Mouse (Mus musculus) kidney, postnatal 14 days (tissue): Measurements from ENCODE around the gene Spint3.

Experiments used
- DNase-seq: peaks from one replicate; pipeline ENCODE4 v3.0.0; 2022; ENCODE audit warnings: mixed read lengths

The Spint3 gene

GRCm38 (mm10) chr2:164549963-164550894, 23.0 kb downstream of the Spint3 start:
- no peak for DNase-seq

- no peak for DNase-seq
Measured at GRCm38 (mm10) chr2:164549338-164549737, 23.9 kb downstream of the Spint3 start.

DNA sequence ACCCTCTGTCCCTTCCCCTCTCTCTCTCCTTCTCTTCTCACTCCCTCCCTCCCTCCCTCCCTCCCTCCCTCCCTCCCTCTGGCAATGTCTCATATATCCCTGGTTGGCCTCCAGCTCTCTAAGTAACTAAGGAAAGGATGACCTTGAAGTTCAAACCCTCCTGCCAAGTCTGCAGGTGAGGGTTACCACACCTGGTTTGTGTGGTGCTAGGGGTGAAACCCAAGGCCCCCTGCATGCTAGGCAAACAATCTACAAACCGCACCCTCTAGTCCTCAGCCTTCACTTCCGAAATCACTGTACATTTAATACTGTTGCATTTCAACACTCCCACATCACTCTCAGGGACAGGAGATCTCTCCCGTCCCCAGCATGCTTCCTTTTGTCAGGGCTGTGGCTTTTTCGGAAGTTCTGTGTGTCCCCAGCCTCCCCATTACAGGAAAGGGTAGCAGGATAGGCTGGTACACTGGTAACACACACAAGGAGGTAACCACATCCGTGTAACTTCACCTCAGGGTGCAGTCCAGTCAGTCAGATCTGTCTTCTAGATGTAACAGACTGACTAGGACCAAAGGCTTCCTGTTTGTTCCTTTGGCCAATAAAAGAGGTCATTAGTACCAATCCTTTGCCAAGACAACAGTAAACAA, 28.7 kb downstream of the Spint3 start:
- DNase-seq: no peak

DNA sequence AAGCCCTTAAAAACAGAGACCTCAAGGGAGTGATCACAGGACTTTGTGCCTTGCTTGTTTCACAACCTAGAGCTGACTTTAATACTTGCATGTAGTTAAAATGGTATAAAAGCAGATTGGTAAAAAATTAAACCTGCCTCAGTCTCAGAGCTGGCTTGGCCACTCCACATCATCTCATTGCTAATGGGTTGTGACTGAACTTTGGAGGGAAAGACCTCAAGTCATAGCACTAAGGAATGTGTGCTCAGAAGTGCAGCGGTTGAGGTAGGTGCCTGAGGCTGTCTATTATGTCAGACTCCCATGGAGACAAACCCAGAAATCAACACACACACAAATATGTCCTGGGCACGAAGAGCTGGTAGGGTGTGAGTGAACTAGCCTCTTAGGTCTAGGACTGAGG, 29.5 kb downstream of the Spint3 start:
- DNase-seq: peak; percentile 68

DNA sequence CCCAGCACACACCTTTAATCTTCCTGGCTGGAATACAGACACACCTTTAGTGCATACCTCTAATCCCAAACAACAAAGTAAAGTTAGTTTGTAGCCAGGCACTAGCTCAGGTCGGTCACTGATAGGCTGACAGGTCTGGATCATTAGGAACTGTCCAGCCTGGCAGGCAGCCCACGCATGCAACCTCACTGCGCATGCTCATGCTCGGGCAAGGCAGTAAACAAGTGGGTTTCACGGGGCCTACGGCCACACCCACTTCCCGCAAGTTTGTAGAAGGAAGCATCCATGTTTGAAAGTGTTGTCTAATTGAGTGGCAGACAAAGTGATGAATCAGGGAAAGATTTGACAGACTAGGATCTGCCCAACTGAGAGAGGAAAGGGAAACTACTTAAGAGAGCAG, 30.7 kb downstream of the Spint3 start:
- DNase-seq: no peak

DNA sequence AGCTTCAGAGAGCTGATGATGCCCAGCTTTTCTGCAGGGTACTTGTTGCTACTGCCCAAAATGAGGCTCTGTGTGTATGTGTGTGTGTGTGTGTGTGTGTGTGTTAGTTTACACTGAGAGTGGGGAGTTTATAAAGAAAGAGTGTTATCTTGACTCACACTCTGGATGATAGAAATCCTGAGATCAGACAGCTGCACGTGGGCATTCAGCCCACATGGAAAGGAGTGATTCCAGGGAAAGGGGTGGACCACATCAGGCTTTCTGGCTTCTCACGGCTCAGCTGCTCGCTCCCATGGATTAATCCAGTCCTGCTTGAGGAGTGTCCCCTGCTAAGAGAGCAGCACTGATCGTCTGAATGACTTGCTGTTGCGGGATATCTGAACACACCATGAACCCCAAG, 31.1 kb downstream of the Spint3 start:
- no peak for DNase-seq

DNA sequence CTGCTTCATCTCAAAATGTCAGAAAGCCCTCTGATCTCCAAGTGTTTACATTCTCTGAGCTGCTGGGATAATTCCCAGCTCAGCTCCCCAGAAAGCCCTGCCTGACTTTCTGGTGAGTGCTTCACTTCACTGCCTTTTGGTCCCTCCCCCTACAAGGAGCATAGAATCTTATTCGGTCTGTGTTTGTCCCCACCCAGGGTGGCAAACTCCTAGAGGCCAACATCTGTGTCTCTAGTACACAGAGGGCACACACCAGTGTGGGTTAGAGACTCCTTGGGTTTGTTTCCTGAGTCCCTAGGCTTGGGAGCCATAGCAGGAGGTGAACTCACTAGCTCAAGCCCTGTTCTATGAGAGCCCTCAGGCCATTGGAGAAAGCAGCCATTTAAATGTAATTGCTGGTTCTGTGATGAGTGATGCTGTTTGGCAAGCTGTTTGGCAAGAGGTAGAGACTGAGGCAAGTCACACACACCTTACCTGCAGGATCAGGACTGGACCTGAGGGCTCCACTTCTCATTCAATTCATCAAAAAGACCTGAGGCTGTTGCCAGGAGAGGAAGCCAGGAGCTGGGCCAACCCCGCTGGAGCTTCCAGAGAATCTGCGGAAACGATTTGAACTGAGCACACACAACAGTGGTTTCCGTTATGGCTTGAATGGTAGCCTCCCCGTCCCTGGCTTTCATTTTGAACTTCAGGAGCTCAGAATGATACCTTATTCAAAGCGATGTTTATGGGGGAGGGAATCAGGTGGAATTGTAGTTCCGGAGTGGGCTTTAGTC, 32.4 kb downstream of the Spint3 start:
- peak; percentile 31 for DNase-seq

GRCm38 (mm10) chr2:164537003-164537402, 36.3 kb downstream of the Spint3 start:
- no peak for DNase-seq

- DNase-seq: no peak
Measured at GRCm38 (mm10) chr2:164534315-164534714, 38.9 kb downstream of the Spint3 start.

DNA sequence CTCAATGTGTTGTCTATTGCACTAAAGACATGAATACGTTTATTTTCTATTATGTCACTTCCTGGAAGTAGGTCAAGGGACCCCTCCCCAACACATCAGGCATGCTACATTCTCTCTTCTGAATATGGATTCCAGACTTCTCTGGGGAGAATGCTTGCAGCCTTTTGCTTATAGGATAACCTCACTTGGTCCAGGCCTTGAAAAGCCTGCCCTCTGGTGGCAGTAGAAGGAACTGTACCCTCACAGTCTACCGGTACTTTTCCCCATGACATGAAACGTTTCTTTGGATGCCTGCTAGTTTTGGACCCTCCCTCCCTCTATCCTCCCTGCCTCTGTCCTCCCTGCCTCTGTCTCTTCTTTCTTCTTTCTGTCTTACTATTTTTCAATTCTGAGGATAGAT, 42.1 kb downstream of the Spint3 start:
- peak; percentile 79 for DNase-seq

- no peak for DNase-seq
Measured at GRCm38 (mm10) chr2:164528557-164528956, 44.7 kb downstream of the Spint3 start.

DNA sequence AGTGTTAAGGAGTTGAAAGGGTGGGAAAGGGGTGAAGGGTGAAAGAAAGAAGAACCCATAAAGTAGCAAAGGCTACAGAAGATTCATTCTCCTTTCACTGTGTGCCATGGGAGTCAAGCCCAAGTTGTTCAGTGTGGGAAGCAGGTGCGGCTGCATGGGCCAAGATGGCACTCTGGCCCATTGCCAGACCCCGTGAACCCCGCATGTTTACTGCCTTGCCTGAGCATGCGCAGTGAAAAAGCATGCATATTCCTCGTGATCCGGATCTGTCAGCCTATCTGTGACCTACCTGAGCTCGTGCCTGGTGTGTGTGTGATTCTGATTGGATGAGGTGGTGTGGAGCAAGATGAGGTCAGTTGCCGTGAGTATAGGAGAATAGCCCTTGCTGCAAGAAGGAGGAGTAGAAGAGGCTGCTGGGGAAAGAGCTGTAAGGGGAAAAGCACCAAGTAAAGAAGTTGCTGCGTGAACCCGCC, 49.9 kb downstream of the Spint3 start:
- no peak for DNase-seq

GRCm38 (mm10) chr2:164522280-164522679, 51.0 kb downstream of the Spint3 start:
- DNase-seq: no peak

- no peak for DNase-seq
Measured at GRCm38 (mm10) chr2:164521841-164522240, 51.4 kb downstream of the Spint3 start.

- DNase-seq: peak; percentile 78
Measured at GRCm38 (mm10) chr2:164520782-164521181, 52.5 kb downstream of the Spint3 start.
